Mouse (Mus musculus) olfactory bulb, adult 2 months (tissue): Measurements from ENCODE around the gene Ccnj.

Source experiments
- CTCF ChIP-seq: fragments of 200-500 bp; IDR thresholded peaks from 2 replicates; pipeline ENCODE4 v1.5.1; 2012; ENCODE audit warnings: low read depth, mild to moderate bottlenecking, low read length, moderate library complexity; ENCODE audit not compliant: insufficient read depth
- POLR2A ChIP-seq: fragments of 200-500 bp; IDR thresholded peaks from 2 replicates; pipeline ENCODE4 v1.6.1; 2012; ENCODE audit warnings: mild to moderate bottlenecking, low read depth, low read length, moderate library complexity; ENCODE audit not compliant: insufficient read depth

- TF ChIP-seq CTCF (no peak), POLR2A (no peak)
These were observed 42.9 kb upstream of the Ccnj start for GRCm38 (mm10) chr19:40788004-40788714.
